Mouse (Mus musculus): Measurements from ENCODE around the gene Olfr465-ps1. TPM values are rescaled to one million over a fixed set of nuclear protein-coding genes. Genes with fewer than 3 reads are reported as not detected.

The Olfr465-ps1 gene
- not detected for polyA plus RNA-seq (2014; fragmentation: Illumina TruSeq; extraction: RNeasy Lipid Tissue Mini Kit (QIAGEN cat#74804); ENCODE audit: low read depth, low replicate concordance)

GRCm38 (mm10) chr13:65137789-65138188, at the start of gene Olfr465-ps1:
Gene Olfr465-ps1 (plus strand): TSS chr13:65138089.

GRCm38 (mm10) chr13:65112459-65113110, 25.3 kb upstream of the Olfr465-ps1 start, which contains the start of gene Mfsd14b:
Gene Mfsd14b (minus strand): TSS chr13:65112975.

DNA sequence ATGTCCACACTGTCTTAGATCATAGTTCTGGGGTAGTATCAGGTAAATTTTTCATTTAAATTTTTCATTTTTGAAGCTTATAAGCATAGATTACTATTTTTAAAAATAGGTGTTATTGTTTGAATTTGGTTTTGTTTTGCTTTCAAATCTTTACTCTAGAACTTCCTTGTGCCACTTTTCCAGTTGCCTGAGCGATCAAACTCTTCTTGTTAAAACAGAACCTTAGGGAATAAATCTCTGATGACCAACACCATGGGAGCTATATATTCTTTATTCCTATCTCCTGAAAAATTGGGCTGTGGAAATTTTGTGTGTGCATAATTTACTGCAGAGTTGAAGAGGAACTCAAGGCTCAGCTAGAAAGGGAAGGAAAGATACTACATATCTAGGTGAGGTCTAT, 12.1 kb downstream of the Olfr465-ps1 start, which contains the start of gene Olfr466:
Gene Olfr466 (plus strand): TSS at position 301 of the 400 bp plus-strand sequence.

Other genes with a start within 250 kb of the Olfr465-ps1 start
- not detected for gene Cntnap3, start 234.1 kb upstream of the Olfr465-ps1 start, polyA plus RNA-seq (2014; fragmentation: Illumina TruSeq; extraction: RNeasy Lipid Tissue Mini Kit (QIAGEN cat#74804); ENCODE audit: low read depth, low replicate concordance)
- gene Spata31, start 220.7 kb upstream of the Olfr465-ps1 start, polyA plus RNA-seq (2014; fragmentation: Illumina TruSeq; extraction: RNeasy Lipid Tissue Mini Kit (QIAGEN cat#74804); ENCODE audit: low read depth, low replicate concordance): not detected
- not detected for gene Spata31d1c, start 105.0 kb upstream of the Olfr465-ps1 start, polyA plus RNA-seq (2014; fragmentation: Illumina TruSeq; extraction: RNeasy Lipid Tissue Mini Kit (QIAGEN cat#74804); ENCODE audit: low read depth, low replicate concordance)
- gene Prss47, start 85.3 kb upstream of the Olfr465-ps1 start, polyA plus RNA-seq (2014; fragmentation: Illumina TruSeq; extraction: RNeasy Lipid Tissue Mini Kit (QIAGEN cat#74804); ENCODE audit: low read depth, low replicate concordance): not detected
- gene Mfsd14b, start 25.1 kb upstream of the Olfr465-ps1 start, polyA plus RNA-seq (2014; fragmentation: Illumina TruSeq; extraction: RNeasy Lipid Tissue Mini Kit (QIAGEN cat#74804); ENCODE audit: low read depth, low replicate concordance): 13.0 TPM
- gene Olfr466, start 12.2 kb downstream of the Olfr465-ps1 start, polyA plus RNA-seq (2014; fragmentation: Illumina TruSeq; extraction: RNeasy Lipid Tissue Mini Kit (QIAGEN cat#74804); ENCODE audit: low read depth, low replicate concordance): not detected
- gene Nlrp4f, start 67.9 kb downstream of the Olfr465-ps1 start, polyA plus RNA-seq (2014; fragmentation: Illumina TruSeq; extraction: RNeasy Lipid Tissue Mini Kit (QIAGEN cat#74804); ENCODE audit: low read depth, low replicate concordance): not detected
- not detected for gene Gm10775, start 121.5 kb downstream of the Olfr465-ps1 start, polyA plus RNA-seq (2014; fragmentation: Illumina TruSeq; extraction: RNeasy Lipid Tissue Mini Kit (QIAGEN cat#74804); ENCODE audit: low read depth, low replicate concordance)
- 18.2 TPM for gene Zfp369, start 140.7 kb downstream of the Olfr465-ps1 start, polyA plus RNA-seq (2014; fragmentation: Illumina TruSeq; extraction: RNeasy Lipid Tissue Mini Kit (QIAGEN cat#74804); ENCODE audit: low read depth, low replicate concordance)